Mouse (Mus musculus): ENCODE measurements around the gene Irf1. TPM values are rescaled to one million over a fixed set of nuclear protein-coding genes. Genes with fewer than 3 reads are reported as not detected.

The Irf1 gene
- total and polyA plus RNA-seq, 2 experiments from 2014 or later: 3.2 to 3.7 TPM

- no peak overlapping the region for H3K27ac ChIP-seq (ENCODE audit: low read depth, low read length)
- H3K9ac ChIP-seq: no peak overlapping the region
- H3K4me2 ChIP-seq (ENCODE audit: low read depth): no peak overlapping the region
- H3K27me3 ChIP-seq (ENCODE audit: insufficient read depth, low read length): no peaks in the 10 kb centered on the region
- H3K4me3 ChIP-seq (ENCODE audit: low read depth, low read length): no peak overlapping the region
- H3K9me3 ChIP-seq (ENCODE audit: low read length): no peaks in the 10 kb centered on the region
- WGBS: 50% methylated on average over 5 of the region's 5 CpGs
- ATAC-seq (no peak), DNase-seq (no peak)
- no peaks in the 10 kb centered on the region for H3K4me1 ChIP-seq (ENCODE audit: insufficient read depth)
- H3K36me3 ChIP-seq (ENCODE audit: insufficient read depth): no peaks in the 10 kb centered on the region
- TF ChIP-seq CTCF (IDR thresholded peaks at IDR 0.05; ENCODE audit: low read depth): no peak
Measured at GRCm38 (mm10) chr11:53809354-53809753, 39.5 kb downstream of the Irf1 start.

GRCm38 (mm10) chr11:53810156-53810555, 40.3 kb downstream of the Irf1 start:
- no peaks in the 10 kb centered on the region for H3K9me3 ChIP-seq (ENCODE audit: low read length)
- no peaks in the 10 kb centered on the region for H3K27me3 ChIP-seq (ENCODE audit: insufficient read depth, low read length)
- ATAC-seq (no peak), DNase-seq (no peak)
- no peaks in the 10 kb centered on the region for H3K36me3 ChIP-seq (ENCODE audit: insufficient read depth)
- no peak overlapping the region for H3K9ac ChIP-seq
- TF ChIP-seq CTCF (IDR thresholded peaks at IDR 0.05; ENCODE audit: low read depth): no peak
- no peak overlapping the region for H3K4me2 ChIP-seq (ENCODE audit: low read depth)
- H3K4me3 ChIP-seq (ENCODE audit: low read depth, low read length): no peak overlapping the region
- WGBS: 59% methylated on average over 5 of the region's 5 CpGs
- no peak overlapping the region for H3K27ac ChIP-seq (ENCODE audit: low read depth, low read length)
- no peaks in the 10 kb centered on the region for H3K4me1 ChIP-seq (ENCODE audit: insufficient read depth)

- no peak overlapping the region for H3K27ac ChIP-seq (ENCODE audit: low read depth, low read length)
- H3K36me3 ChIP-seq (ENCODE audit: insufficient read depth): no peaks in the 10 kb centered on the region
- no peak overlapping the region for H3K4me2 ChIP-seq (ENCODE audit: low read depth)
- no peak overlapping the region for H3K4me3 ChIP-seq (ENCODE audit: low read depth, low read length)
- no peaks in the 10 kb centered on the region for H3K4me1 ChIP-seq (ENCODE audit: insufficient read depth)
- DNase-seq (no peak), ATAC-seq (no peak)
- no peak overlapping the region for H3K9ac ChIP-seq
- no peak for TF ChIP-seq CTCF (IDR thresholded peaks at IDR 0.05; ENCODE audit: low read depth)
- WGBS: 77% methylated on average over 2 of the region's 2 CpGs
- no peaks in the 10 kb centered on the region for H3K27me3 ChIP-seq (ENCODE audit: insufficient read depth, low read length)
- no peaks in the 10 kb centered on the region for H3K9me3 ChIP-seq (ENCODE audit: low read length)
Measured at GRCm38 (mm10) chr11:53810749-53811148, 40.9 kb downstream of the Irf1 start.

- WGBS: 83% methylated on average over 3 of the region's 3 CpGs
- no peak for TF ChIP-seq CTCF (IDR thresholded peaks at IDR 0.05; ENCODE audit: low read depth)
- Histone ChIP-seq H3K27me3 (ENCODE audit: insufficient read depth, low read length) (no peaks in the 10 kb centered on the region), H3K4me3 (ENCODE audit: low read depth, low read length) (no peak overlapping the region), H3K36me3 (ENCODE audit: insufficient read depth) (no peaks in the 10 kb centered on the region), H3K4me2 (ENCODE audit: low read depth) (no peak overlapping the region), H3K4me1 (ENCODE audit: insufficient read depth) (no peaks in the 10 kb centered on the region), H3K27ac (ENCODE audit: low read depth, low read length) (no peak overlapping the region), H3K9me3 (ENCODE audit: low read length) (no peaks in the 10 kb centered on the region), H3K9ac (no peak overlapping the region)
- no peak for ATAC-seq
- no peak for DNase-seq
Measured at GRCm38 (mm10) chr11:53811312-53811711, 41.5 kb downstream of the Irf1 start.

GRCm38 (mm10) chr11:53813001-53813868, 43.4 kb downstream of the Irf1 start:
- ATAC-seq (no peak), DNase-seq (no peak)
- H3K36me3 ChIP-seq (ENCODE audit: insufficient read depth): no peaks in the 10 kb centered on the region
- TF ChIP-seq CTCF (IDR thresholded peaks at IDR 0.05; ENCODE audit: low read depth): no peak
- H3K4me1 ChIP-seq (ENCODE audit: insufficient read depth): no peaks in the 10 kb centered on the region
- H3K9me3 ChIP-seq (ENCODE audit: low read length): no peaks in the 10 kb centered on the region
- 86% methylated on average over 16 of the region's 16 CpGs for WGBS
- H3K27me3 ChIP-seq (ENCODE audit: insufficient read depth, low read length): no peaks in the 10 kb centered on the region
- H3K4me3 ChIP-seq (ENCODE audit: low read depth, low read length): no peak overlapping the region
- no peak overlapping the region for H3K4me2 ChIP-seq (ENCODE audit: low read depth)
- H3K9ac ChIP-seq: no peak overlapping the region
- no peak overlapping the region for H3K27ac ChIP-seq (ENCODE audit: low read depth, low read length)

- 61% methylated on average over 3 of the region's 3 CpGs for WGBS
Measured at GRCm38 (mm10) chr11:53814810-53815209, 45.0 kb downstream of the Irf1 start.

GRCm38 (mm10) chr11:53816841-53817375, 47.1 kb downstream of the Irf1 start:
- no peak for TF ChIP-seq CTCF (IDR thresholded peaks at IDR 0.05; ENCODE audit: low read depth)
- H3K36me3 ChIP-seq (ENCODE audit: insufficient read depth): no peaks in the 10 kb centered on the region
- no peak for ATAC-seq
- no peak overlapping the region for H3K9ac ChIP-seq
- no peaks in the 10 kb centered on the region for H3K4me1 ChIP-seq (ENCODE audit: insufficient read depth)
- H3K27me3 ChIP-seq (ENCODE audit: insufficient read depth, low read length): no peaks in the 10 kb centered on the region
- H3K4me3 ChIP-seq (ENCODE audit: low read depth, low read length): no peak overlapping the region
- no peak overlapping the region for H3K27ac ChIP-seq (ENCODE audit: low read depth, low read length)
- H3K4me2 ChIP-seq (ENCODE audit: low read depth): no peak overlapping the region
- 92% methylated on average over 5 of the region's 5 CpGs for WGBS
- no peak for DNase-seq
- no peaks in the 10 kb centered on the region for H3K9me3 ChIP-seq (ENCODE audit: low read length)

More at GRCm38 (mm10) chr11:53814810-53815209, 45.0 kb downstream of the Irf1 start:
- no peak overlapping the region for H3K27ac ChIP-seq (ENCODE audit: low read depth, low read length)
- H3K27me3 ChIP-seq (ENCODE audit: insufficient read depth, low read length): no peaks in the 10 kb centered on the region
- H3K9ac ChIP-seq: no peak overlapping the region
- no peaks in the 10 kb centered on the region for H3K36me3 ChIP-seq (ENCODE audit: insufficient read depth)
- H3K4me2 ChIP-seq (ENCODE audit: low read depth): no peak overlapping the region
- no peak for TF ChIP-seq CTCF (IDR thresholded peaks at IDR 0.05; ENCODE audit: low read depth)
- no peak overlapping the region for H3K4me3 ChIP-seq (ENCODE audit: low read depth, low read length)
- H3K4me1 ChIP-seq (ENCODE audit: insufficient read depth): no peaks in the 10 kb centered on the region
- no peak for ATAC-seq
- no peaks in the 10 kb centered on the region for H3K9me3 ChIP-seq (ENCODE audit: low read length)
- DNase-seq: no peak

Measured in forebrain, postnatal 0 days (tissue).